Mouse (Mus musculus): ENCODE measurements around the gene Mtfr1l. TPM values are rescaled to one million over a fixed set of nuclear protein-coding genes. Genes with fewer than 3 reads are reported as not detected.
A peak's percentile ranks its signal among the peaks of the same experiment; 100 is the strongest.

Gene Mtfr1l
- total RNA-seq, 2 experiments from 2014 or later = 69.3 to 72.5 TPM

DNA sequence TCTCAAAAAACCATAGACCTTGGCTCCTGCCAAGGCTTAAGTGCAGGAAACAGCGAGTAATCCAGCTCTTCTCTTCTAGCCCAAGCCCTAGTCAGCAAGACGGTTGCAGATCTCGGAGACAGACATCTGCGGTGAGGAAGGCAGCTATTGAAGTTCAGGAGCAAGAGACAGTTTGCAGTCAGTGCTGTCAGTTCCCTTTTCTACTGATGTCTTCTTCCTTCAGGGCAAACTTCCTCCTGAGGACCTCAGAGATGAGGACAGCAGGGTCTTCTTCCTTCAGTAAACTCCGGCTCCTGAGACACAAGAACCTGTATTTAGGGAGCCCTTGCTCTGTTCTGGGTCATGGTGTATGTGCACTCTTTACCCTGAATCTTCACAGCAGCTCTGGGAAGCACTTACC lies 9.0 kb downstream of the Mtfr1l start:
- Histone ChIP-seq H3K4me3 (no peak overlapping the region), H3K27ac (no peak overlapping the region)
- no peak for DNase-seq (ENCODE audit: low spot score in 2 of 2)
- no peak for TF ChIP-seq CTCF (conservative IDR thresholded peaks at IDR 0.05)

- no peak for TF ChIP-seq CTCF (conservative IDR thresholded peaks at IDR 0.05)
- Histone ChIP-seq H3K27ac (0 out of 2 replicates have a peak overlapping the region, but pooled peaks have one; percentile 6), H3K4me3 (no peak overlapping the region)
- DNase-seq (ENCODE audit: low spot score in 2 of 2) = no peak
Observed at GRCm38 (mm10) chr4:134525806-134526205, 9.4 kb downstream of the Mtfr1l start.

GRCm38 (mm10) chr4:134523447-134523846 lies 11.7 kb downstream of the Mtfr1l start:
- TF ChIP-seq CTCF (conservative IDR thresholded peaks at IDR 0.05) = no peak
- H3K4me3 ChIP-seq = no peak overlapping the region
- no peak overlapping the region for H3K27ac ChIP-seq
- DNase-seq (ENCODE audit: low spot score in 2 of 2) = no peak

DNA sequence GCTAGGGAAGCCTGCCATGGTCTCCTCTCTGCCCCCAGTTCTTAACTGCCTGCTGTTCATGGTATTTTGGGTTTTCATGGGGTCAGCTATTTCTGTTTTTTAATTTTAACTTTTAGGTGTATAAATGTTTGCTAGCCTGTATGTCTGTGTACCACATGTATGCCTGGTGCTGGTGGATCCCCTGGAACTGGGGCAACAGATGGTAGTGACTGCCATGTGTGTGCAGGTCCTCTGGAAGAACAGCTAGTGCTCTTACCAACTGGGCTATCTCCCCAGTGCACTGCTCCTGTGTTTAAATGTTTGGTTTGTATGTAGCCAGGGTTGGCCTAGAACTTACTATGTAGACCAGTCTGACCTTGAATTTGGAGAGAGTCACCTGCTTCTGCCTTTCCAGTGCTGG lies 15.9 kb downstream of the Mtfr1l start:
- no peak overlapping the region for H3K4me3 ChIP-seq
- H3K27ac ChIP-seq = peak overlapping the region; percentile 49
- peak in 1 of 2 experiments; percentile 45 for DNase-seq (ENCODE audit: low spot score in 2 of 2)
- TF ChIP-seq CTCF (conservative IDR thresholded peaks at IDR 0.05) = no peak

- DNase-seq (ENCODE audit: low spot score in 2 of 2) = peak in 1 of 2 experiments; percentile 55
Observed at GRCm38 (mm10) chr4:134518541-134518940, 16.6 kb downstream of the Mtfr1l start.

DNA sequence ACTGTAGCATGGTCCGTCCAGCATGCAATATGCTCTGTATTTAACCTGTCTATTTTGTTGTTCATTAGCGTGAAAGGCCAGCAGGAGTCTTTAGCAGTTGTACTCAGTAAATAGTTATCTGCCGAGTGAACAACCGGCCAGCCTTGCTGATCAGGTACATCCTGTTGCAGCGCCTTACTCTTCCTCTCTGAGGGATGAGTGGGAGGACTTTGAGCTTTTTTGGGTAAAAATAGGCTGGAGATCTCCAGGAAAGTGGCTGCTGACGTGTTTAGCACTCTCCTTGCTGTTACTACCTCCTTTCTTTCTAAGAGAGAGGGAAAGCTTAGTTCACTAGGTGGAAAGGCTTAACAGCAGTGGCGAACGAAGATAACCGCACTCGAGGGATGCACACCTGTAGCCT lies 17.5 kb downstream of the Mtfr1l start:
- Histone ChIP-seq H3K4me3 (no peak overlapping the region), H3K27ac (peak overlapping the region; percentile 68; the same call in 1 of the 2 replicates)
- TF ChIP-seq CTCF (conservative IDR thresholded peaks at IDR 0.05) = no peak
- DNase-seq (ENCODE audit: low spot score in 2 of 2) = no peak

More at GRCm38 (mm10) chr4:134518541-134518940, 16.6 kb downstream of the Mtfr1l start:
- TF ChIP-seq CTCF (conservative IDR thresholded peaks at IDR 0.05) = no peak
- Histone ChIP-seq H3K4me3 (no peak overlapping the region), H3K27ac (0 out of 2 replicates have a peak overlapping the region, but pooled peaks have one; percentile 8)

DNA sequence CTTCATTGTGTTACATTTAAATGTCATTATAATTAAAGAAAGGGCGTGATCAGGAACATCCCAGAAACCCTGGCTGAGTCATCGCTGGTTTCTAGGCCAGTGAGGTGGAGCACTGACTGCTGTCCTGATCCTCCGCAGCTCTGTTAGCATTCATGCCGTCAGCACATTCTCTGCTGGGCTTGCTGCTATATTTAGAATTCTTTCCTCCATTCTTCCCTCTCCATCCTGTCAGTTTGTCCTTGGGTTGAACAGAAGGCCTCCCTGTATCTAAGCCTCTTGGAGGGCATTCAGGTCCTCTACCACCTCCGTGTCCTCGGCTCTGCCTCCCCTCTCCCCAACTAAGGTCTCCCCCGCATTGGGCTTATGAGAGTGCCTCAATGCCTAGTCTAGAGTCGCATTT lies 18.2 kb downstream of the Mtfr1l start:
- no peak for TF ChIP-seq CTCF (conservative IDR thresholded peaks at IDR 0.05)
- DNase-seq (ENCODE audit: low spot score in 2 of 2) = peak in 1 of 2 experiments; percentile 37
- H3K27ac ChIP-seq = peak overlapping the region; percentile 68; the same call in 1 of the 2 replicates
- no peak overlapping the region for H3K4me3 ChIP-seq

DNA sequence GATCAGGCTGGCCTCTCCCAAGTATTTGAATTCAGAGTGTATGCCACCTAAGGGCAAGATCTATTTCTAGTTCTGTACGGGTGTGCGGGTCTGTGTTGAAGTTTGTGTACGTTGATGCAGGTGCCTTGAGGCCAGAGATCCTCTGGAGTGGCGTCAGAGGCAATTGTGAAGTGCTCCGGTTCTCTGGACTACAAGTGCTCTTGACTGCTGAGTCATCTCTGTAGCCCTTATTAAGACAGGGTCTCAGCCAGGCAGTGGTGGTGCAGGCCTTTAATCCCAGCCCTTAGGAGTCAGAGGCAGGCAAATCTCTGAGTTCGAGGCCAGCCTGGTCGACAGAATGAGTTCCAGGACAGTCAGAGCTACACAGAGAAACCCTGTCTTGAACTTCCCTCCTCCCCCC lies 19.6 kb downstream of the Mtfr1l start:
- no peak overlapping the region for H3K27ac ChIP-seq
- TF ChIP-seq CTCF (conservative IDR thresholded peaks at IDR 0.05) = no peak
- no peak for DNase-seq (ENCODE audit: low spot score in 2 of 2)
- H3K4me3 ChIP-seq = no peak overlapping the region

DNA sequence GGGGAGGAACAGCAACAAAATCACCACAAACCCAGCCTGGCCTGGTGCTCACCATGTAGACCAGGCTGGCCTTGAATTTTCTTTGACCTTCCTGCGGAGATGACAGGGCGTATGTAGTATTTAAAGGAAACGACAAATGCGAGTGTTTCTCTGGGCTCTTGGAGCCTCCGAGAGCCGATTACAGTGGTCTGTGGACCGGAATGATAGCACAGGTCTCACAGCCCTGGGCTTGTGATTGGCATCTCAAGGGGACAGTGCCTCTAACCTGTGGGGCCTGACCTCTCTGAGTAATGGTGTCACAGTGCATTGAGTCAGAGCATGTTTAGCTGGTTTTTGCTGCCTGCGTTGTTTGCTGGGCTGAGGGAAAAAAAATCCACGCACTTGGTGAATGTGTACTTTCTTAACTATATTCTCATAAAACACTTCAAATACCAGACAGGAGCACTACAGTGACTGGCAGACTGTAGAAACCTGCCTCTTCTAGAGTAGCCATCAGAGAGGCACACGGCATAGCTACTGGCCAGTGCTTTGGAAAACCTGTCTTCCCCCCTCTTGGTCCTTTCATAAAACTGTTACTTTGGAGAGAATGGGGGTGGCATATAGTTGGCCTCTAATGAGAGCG lies 20.8 kb downstream of the Mtfr1l start:
- Histone ChIP-seq H3K27ac (no peak overlapping the region), H3K4me3 (no peak overlapping the region)
- no peak for TF ChIP-seq CTCF (conservative IDR thresholded peaks at IDR 0.05)
- no peak for DNase-seq (ENCODE audit: low spot score in 2 of 2)

DNA sequence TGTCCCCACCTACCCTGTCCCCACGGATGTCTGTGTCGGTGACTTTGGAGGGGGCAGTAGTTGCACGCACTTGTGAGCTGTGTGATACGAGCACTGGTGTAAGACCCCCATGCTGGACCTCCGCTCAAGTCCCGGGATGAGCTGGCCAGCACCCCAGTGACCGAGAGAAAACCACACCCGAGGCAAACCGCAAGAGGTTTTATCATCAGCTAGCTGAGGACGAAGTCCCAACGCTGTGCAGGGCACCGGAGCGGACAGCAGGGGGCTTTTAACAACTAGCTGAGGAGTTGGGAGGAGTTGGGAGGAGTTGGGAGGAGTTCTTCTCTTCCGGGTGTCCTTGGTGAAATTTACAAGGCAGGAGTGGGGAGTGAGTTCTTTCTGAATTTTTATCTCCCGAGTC lies 22.4 kb downstream of the Mtfr1l start:
- peak in 1 of 2 experiments; percentile 53 for DNase-seq (ENCODE audit: low spot score in 2 of 2)
- no peak overlapping the region for H3K27ac ChIP-seq
- peak; percentile 68 for TF ChIP-seq CTCF (conservative IDR thresholded peaks at IDR 0.05)
- no peak overlapping the region for H3K4me3 ChIP-seq

GRCm38 (mm10) chr4:134511730-134512129 lies 23.5 kb downstream of the Mtfr1l start:
- Histone ChIP-seq H3K4me3 (no peak overlapping the region), H3K27ac (no peak overlapping the region; the same call in 1 of the 2 replicates)
- no peak for TF ChIP-seq CTCF (conservative IDR thresholded peaks at IDR 0.05)
- no peak for DNase-seq (ENCODE audit: low spot score in 2 of 2)

- H3K27ac ChIP-seq = peak within 1 kb of the TSS; percentile 56; the same call in 1 of the 2 replicates
- TF ChIP-seq CTCF (conservative IDR thresholded peaks at IDR 0.05) = no peak
- DNase-seq (ENCODE audit: low spot score in 2 of 2) = peak; percentile 82 to 83
- H3K4me3 ChIP-seq = peak within 1 kb of the TSS; percentile 40
Observed at GRCm38 (mm10) chr4:134510845-134511411, 24.3 kb downstream of the Mtfr1l start, which contains the start of gene Aunip. Aunip (plus strand) TSS chr4:134510999.

- no peak for TF ChIP-seq CTCF (conservative IDR thresholded peaks at IDR 0.05)
- Histone ChIP-seq H3K4me3 (peak overlapping the region; percentile 40), H3K27ac (peak overlapping the region; percentile 56; the same call in 1 of the 2 replicates)
- no peak for DNase-seq (ENCODE audit: low spot score in 2 of 2)
Observed at GRCm38 (mm10) chr4:134510396-134510795, 24.8 kb downstream of the Mtfr1l start.

DNA sequence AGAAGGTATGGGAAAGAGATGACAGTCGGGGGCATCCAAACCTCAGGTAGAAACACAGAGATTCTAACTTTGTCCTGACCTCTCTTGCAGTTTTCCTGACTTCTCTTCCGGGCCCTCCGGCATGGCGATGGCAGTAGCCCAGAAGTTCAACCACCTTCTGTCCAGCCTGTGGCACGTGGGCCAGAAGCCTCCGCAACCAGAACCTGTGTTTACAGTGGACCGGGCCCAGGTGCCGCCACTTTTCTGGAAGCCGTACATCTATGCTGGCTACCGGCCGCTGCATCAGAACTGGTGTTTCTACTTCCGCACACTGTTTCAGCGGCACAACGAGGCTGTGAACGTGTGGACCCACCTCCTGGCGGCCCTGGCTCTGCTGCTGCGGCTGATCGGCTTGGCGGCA lies 28.5 kb downstream of the Mtfr1l start:
- Histone ChIP-seq H3K27ac (peak overlapping the region; percentile 40; the same call in 1 of the 2 replicates), H3K4me3 (no peak overlapping the region)

More for the DNA sequence above, 28.5 kb downstream of the Mtfr1l start:
- no peak for TF ChIP-seq CTCF (conservative IDR thresholded peaks at IDR 0.05)
- DNase-seq (ENCODE audit: low spot score in 2 of 2) = no peak

Data from layer of hippocampus, adult 2 months (tissue).